Mouse (Mus musculus): ENCODE results near the gene Myo1d.

GRCm38 (mm10) chr11:80820085-80820484 lies 40.3 kb upstream of the Myo1d start:
- no peak for TF ChIP-seq CTCF (IDR thresholded peaks at IDR 0.05; ENCODE audit: borderline replicate concordance, insufficient read depth, low read depth, low read length)
- no peak for TF ChIP-seq POLR2A (IDR thresholded peaks at IDR 0.05; ENCODE audit: borderline replicate concordance, insufficient read depth, low read length)

All from cerebellum, adult 2 months (tissue).